Mouse (Mus musculus) MEL (cell line): ENCODE data around the gene Tex9. TPM values are rescaled to one million over a fixed set of nuclear protein-coding genes. Genes with fewer than 3 reads are reported as not detected.

Source experiments
- DNase-seq: peaks from one replicate; pipeline ENCODE4 v3.0.0; 2011; ENCODE audit warnings: low read depth, low spot score
- H3K27ac ChIP-seq: 2 replicates; pipeline ENCODE4 v1.5.1; 2012; ENCODE audit warnings: low read depth, mild to moderate bottlenecking, control low read depth, low read length, moderate library complexity; ENCODE audit not compliant: control insufficient read depth
- H3K27me3 ChIP-seq, 2 experiments: fragments of 150-350 bp in 1 of 2; sonication (generic) in 1 of 2; 2 replicates each; pipeline ENCODE4 v1.6.1; 2012; ENCODE audit warnings: low read length in 2 of 2, mild to moderate bottlenecking in 2 of 2, improper control_type of control experiment in 1 of 2, moderate library complexity in 1 of 2; ENCODE audit not compliant: insufficient read depth in 2 of 2, control insufficient read depth in 1 of 2
- H3K36me3 ChIP-seq, 2 experiments: 2 replicates each; pipeline ENCODE4 v1.6.1; 2012 to 2014; ENCODE audit warnings: low read length in 2 of 2, improper control_type of control experiment in 1 of 2, inconsistent platforms in 1 of 2, mild to moderate bottlenecking in 1 of 2; ENCODE audit not compliant: insufficient read depth in 2 of 2, control insufficient read depth in 1 of 2
- H3K4me1 ChIP-seq, 2 experiments: fragments of 150-350 bp in 1 of 2; sonication (generic) in 1 of 2; 2 replicates each; pipeline ENCODE4 v1.6.1; 2012; ENCODE audit warnings: low read length in 2 of 2, improper control_type of control experiment in 1 of 2, mild to moderate bottlenecking in 1 of 2; ENCODE audit not compliant: insufficient read depth in 2 of 2, control insufficient read depth in 1 of 2
- H3K4me3 ChIP-seq, 2 experiments: fragments of 150-350 bp in 1 of 2; sonication (generic) in 1 of 2; 2 replicates each; pipeline ENCODE4 v1.5.1; 2012; ENCODE audit warnings: low read depth in 2 of 2, low read length in 2 of 2, mild to moderate bottlenecking in 2 of 2, moderate library complexity in 2 of 2, control low read depth in 1 of 2, improper control_type of control experiment in 1 of 2; ENCODE audit not compliant: control insufficient read depth in 1 of 2, insufficient read depth in 1 of 2
- H3K79me2 ChIP-seq: 2 replicates; pipeline ENCODE4 v1.6.1; 2012; ENCODE audit warnings: mild to moderate bottlenecking, low read length, moderate library complexity; ENCODE audit not compliant: control insufficient read depth, poor library complexity, insufficient read depth
- H3K9ac ChIP-seq: 2 replicates; pipeline ENCODE4 v1.6.1; 2012; ENCODE audit warnings: low read depth, mild to moderate bottlenecking, control low read depth, low read length, moderate library complexity; ENCODE audit not compliant: control insufficient read depth, poor library complexity, severe bottlenecking
- H3K9me3 ChIP-seq: fragments of 150-350 bp; sonication (generic); replicated peaks from 2 replicates; pipeline ENCODE4 v1.6.1; 2012; ENCODE audit warnings: mild to moderate bottlenecking, low read length, improper control_type of control experiment, moderate library complexity; ENCODE audit not compliant: insufficient read depth
- BHLHE40 ChIP-seq: IDR thresholded peaks from 2 replicates; pipeline ENCODE4 v1.6.1; 2012; ENCODE audit warnings: low read depth, mild to moderate bottlenecking, inconsistent platforms, low read length, improper control_type of control experiment, borderline replicate concordance
- CHD1 ChIP-seq: IDR thresholded peaks from 2 replicates; pipeline ENCODE4 v1.6.1; 2012; ENCODE audit warnings: low read depth, mild to moderate bottlenecking, inconsistent platforms, low read length, improper control_type of control experiment
- CTCF ChIP-seq, 3 experiments: IDR thresholded peaks in 2 of 3; conservative IDR thresholded peaks in 1 of 3; 2 replicates each; pipeline ENCODE4 v1.5.1; 2011 to 2012; ENCODE audit warnings: low read length in 3 of 3, low read depth in 2 of 3, mild to moderate bottlenecking in 2 of 3, improper control_type of control experiment in 1 of 3, inconsistent platforms in 1 of 3, mixed read lengths in 1 of 3, moderate library complexity in 1 of 3; ENCODE audit not compliant: control insufficient read depth in 1 of 3, insufficient read depth in 1 of 3, poor library complexity in 1 of 3, severe bottlenecking in 1 of 3
- ELF1 ChIP-seq: IDR thresholded peaks from 2 replicates; pipeline ENCODE4 v1.6.1; 2014; ENCODE audit warnings: low read depth, mild to moderate bottlenecking, inconsistent platforms, low read length, improper control_type of control experiment, moderate library complexity
- EP300 ChIP-seq, 2 experiments: IDR thresholded peaks; 2 replicates each; pipeline ENCODE4 v1.6.1; 2011; ENCODE audit warnings: improper control_type of control experiment in 2 of 2, low read length in 2 of 2, low read depth in 1 of 2, mild to moderate bottlenecking in 1 of 2
- GATA1 ChIP-seq: IDR thresholded peaks from 2 replicates; pipeline ENCODE4 v1.6.1; 2011; ENCODE audit warnings: low read depth, low read length, improper control_type of control experiment
- JUND ChIP-seq: IDR thresholded peaks from 2 replicates; pipeline ENCODE4 v1.6.1; 2011; ENCODE audit warnings: low read depth, mild to moderate bottlenecking, improper control_type of control experiment, low read length
- MAFK ChIP-seq: IDR thresholded peaks from 2 replicates; pipeline ENCODE4 v1.6.1; 2011; ENCODE audit warnings: low read depth, mild to moderate bottlenecking, low read length, improper control_type of control experiment, borderline replicate concordance
- MEF2A ChIP-seq: IDR thresholded peaks from 2 replicates; pipeline ENCODE4 v1.6.1; 2014; ENCODE audit warnings: low read depth, mild to moderate bottlenecking, inconsistent platforms, low read length, improper control_type of control experiment; ENCODE audit not compliant: poor library complexity, insufficient replicate concordance, severe bottlenecking; ENCODE audit errors: extremely low read depth
- MXI1 ChIP-seq: IDR thresholded peaks from 2 replicates; pipeline ENCODE4 v1.6.1; 2011; ENCODE audit warnings: mild to moderate bottlenecking, low read depth, low read length, improper control_type of control experiment
- MYB ChIP-seq: IDR thresholded peaks from 2 replicates; pipeline ENCODE4 v1.6.1; 2011; ENCODE audit warnings: mild to moderate bottlenecking, low read depth, low read length, improper control_type of control experiment
- MYC ChIP-seq: IDR thresholded peaks from 2 replicates; pipeline ENCODE4 v1.6.1; 2011; ENCODE audit warnings: low read depth, mild to moderate bottlenecking, low read length, improper control_type of control experiment, moderate library complexity
- POLR2A ChIP-seq, 2 experiments: IDR thresholded peaks; 2 replicates each; pipeline ENCODE4 v1.6.1; 2011 to 2012; ENCODE audit warnings: low read length in 2 of 2, mild to moderate bottlenecking in 2 of 2, control low read depth in 1 of 2, improper control_type of control experiment in 1 of 2, low read depth in 1 of 2, moderate library complexity in 1 of 2; ENCODE audit not compliant: control insufficient read depth in 1 of 2, insufficient read depth in 1 of 2, poor library complexity in 1 of 2
- RCOR1 ChIP-seq: IDR thresholded peaks from 2 replicates; pipeline ENCODE4 v1.6.1; 2012; ENCODE audit warnings: low read depth, mild to moderate bottlenecking, inconsistent platforms, low read length, improper control_type of control experiment
- SIN3A ChIP-seq: IDR thresholded peaks from 2 replicates; pipeline ENCODE4 v1.6.1; 2012; ENCODE audit warnings: low read length, improper control_type of control experiment, inconsistent platforms
- TAL1 ChIP-seq: IDR thresholded peaks from 2 replicates; pipeline ENCODE4 v1.6.1; 2012; ENCODE audit warnings: mild to moderate bottlenecking, inconsistent platforms, low read length, moderate library complexity, mixed read lengths
- TBP ChIP-seq: IDR thresholded peaks from 2 replicates; pipeline ENCODE4 v1.8.0; 2011; ENCODE audit warnings: low read depth, low read length, improper control_type of control experiment
- TCF12 ChIP-seq: IDR thresholded peaks from 2 replicates; pipeline ENCODE4 v1.6.1; 2014; ENCODE audit warnings: low read depth, mild to moderate bottlenecking, inconsistent platforms, low read length, improper control_type of control experiment, moderate library complexity
- UBTF ChIP-seq: IDR thresholded peaks from 2 replicates; pipeline ENCODE4 v1.6.1; 2012; ENCODE audit warnings: low read depth, mild to moderate bottlenecking, inconsistent platforms, low read length, improper control_type of control experiment, moderate library complexity, borderline replicate concordance; ENCODE audit not compliant: insufficient read depth
- USF1 ChIP-seq: IDR thresholded peaks from 2 replicates; pipeline ENCODE4 v1.6.1; 2014; ENCODE audit warnings: low read depth, mild to moderate bottlenecking, inconsistent platforms, low read length, improper control_type of control experiment, moderate library complexity
- ZC3H11A ChIP-seq: IDR thresholded peaks from 2 replicates; pipeline ENCODE4 v1.6.1; 2012; ENCODE audit warnings: low read depth, mild to moderate bottlenecking, inconsistent platforms, low read length, improper control_type of control experiment
- ZMIZ1 ChIP-seq: IDR thresholded peaks from 2 replicates; pipeline ENCODE4 v1.6.1; 2012; ENCODE audit warnings: low read depth, mild to moderate bottlenecking, inconsistent platforms, low read length, improper control_type of control experiment, moderate library complexity
- ZNF384 ChIP-seq: IDR thresholded peaks from 2 replicates; pipeline ENCODE4 v1.6.1; 2012; ENCODE audit warnings: low read depth, mild to moderate bottlenecking, inconsistent platforms, low read length, improper control_type of control experiment
- polyA plus RNA-seq, 2 experiments: library from polyadenylated mRNA; stranded (reverse) in 1 of 2; unstranded in 1 of 2; fragments of >175 nt in 1 of 2; fragments of >200 nt in 1 of 2; gene quantifications; 2 replicates each; pipeline versions ENCODE4 v1.2.1 to v1.2.4; 2012; ENCODE audit warnings: low replicate concordance in 2 of 2, low read depth in 1 of 2; ENCODE audit not compliant: insufficient read length in 2 of 2, insufficient read depth in 1 of 2, missing spikeins in 1 of 2
- total RNA-seq: library from RNA; depleted of rRNA; stranded (reverse); fragments of 300-350 nt; gene quantifications from 2 replicates; pipeline ENCODE4 v1.2.3, GENCODE M21; 2012

Tex9 gene
- total and polyA plus RNA-seq, 3 experiments, result 7.0 to 17.1 TPM; not detected in 1

- H3K9ac ChIP-seq, result no peak overlapping the region
- no peaks in the 10 kb centered on the region for H3K9me3 ChIP-seq
- 0 out of 2 replicates have a peak, but pooled peaks have one; percentile 10 for TF ChIP-seq ELF1
- TF ChIP-seq GATA1, result peak; percentile 89
- peak; percentile 49 to 70 for TF ChIP-seq EP300 (IDR thresholded peaks at IDR 0.05; ENCODE audit: low read depth in 1 of 2, low read length in 2 of 2)
- no peak for TF ChIP-seq MEF2A
- peak; percentile 78 for TF ChIP-seq TCF12
- no peaks in the 10 kb centered on the region; the same call in 1 of the 2 replicates for H3K79me2 ChIP-seq
- peaks cover 2 to 21% of the 10 kb centered on the region in 2 experiments; a peak in 2 of 4 replicates for H3K4me1 ChIP-seq
- H3K27me3 ChIP-seq, result no peaks in the 10 kb centered on the region
- peak; percentile 26 for DNase-seq
- no peak overlapping the region for H3K4me3 ChIP-seq
- no peak overlapping the region for H3K27ac ChIP-seq
- H3K36me3 ChIP-seq, result peaks cover 0 to 14% of the 10 kb centered on the region in 2 experiments; a peak in 2 of 4 replicates
These were observed 86.0 kb downstream of the Tex9 start for GRCm38 (mm10) chr9:72405882-72406638.

- no peak overlapping the region for H3K9ac ChIP-seq
- no peaks in the 10 kb centered on the region for H3K9me3 ChIP-seq
- H3K27ac ChIP-seq, result no peak overlapping the region
- peaks cover 0 to 16% of the 10 kb centered on the region in 2 experiments; a peak in 2 of 4 replicates for H3K36me3 ChIP-seq
- TF ChIP-seq BHLHE40 (no peak), TCF12 (no peak), MEF2A (no peak), ZMIZ1 (no peak), MAFK (no peak), ZNF384 (no peak), SIN3A (no peak), EP300 (IDR thresholded peaks at IDR 0.05; ENCODE audit: low read depth in 1 of 2, low read length in 2 of 2) (no peak)
- no peak for DNase-seq
- H3K27me3 ChIP-seq, result no peaks in the 10 kb centered on the region
- peaks cover 4 to 25% of the 10 kb centered on the region in 2 experiments; a peak in 3 of 4 replicates for H3K4me1 ChIP-seq
- no peaks in the 10 kb centered on the region; the same call in 1 of the 2 replicates for H3K79me2 ChIP-seq
- no peak overlapping the region for H3K4me3 ChIP-seq
These were observed 87.1 kb downstream of the Tex9 start for GRCm38 (mm10) chr9:72404934-72405333.

GRCm38 (mm10) chr9:72404446-72404845 lies 87.6 kb downstream of the Tex9 start:
- peaks cover 4 to 23% of the 10 kb centered on the region in 2 experiments; a peak in 3 of 4 replicates for H3K4me1 ChIP-seq
- no peak overlapping the region for H3K9ac ChIP-seq
- no peak for DNase-seq
- TF ChIP-seq RCOR1, result no peak
- TF ChIP-seq JUND, result no peak
- no peak for TF ChIP-seq POLR2A (IDR thresholded peaks at IDR 0.05; ENCODE audit: control insufficient read depth in 1 of 2, insufficient read depth in 1 of 2, low read depth in 1 of 2, low read length in 2 of 2, poor library complexity in 1 of 2)
- TF ChIP-seq MXI1, result no peak
- TF ChIP-seq UBTF, result no peak
- no peak for TF ChIP-seq USF1
- no peak for TF ChIP-seq MEF2A
- TF ChIP-seq MYC, result no peak
- TF ChIP-seq TBP, result no peak
- no peak for TF ChIP-seq TAL1
- no peak for TF ChIP-seq BHLHE40
- no peak for TF ChIP-seq CTCF (IDR thresholded peaks at IDR 0.05 in 2 of 3, conservative IDR thresholded peaks at IDR 0.05 in 1 of 3; ENCODE audit: control insufficient read depth in 1 of 3, insufficient read depth in 1 of 3, low read depth in 2 of 3, low read length in 3 of 3, poor library complexity in 1 of 3, severe bottlenecking in 1 of 3)
- TF ChIP-seq TCF12, result no peak
- TF ChIP-seq ZC3H11A, result no peak
- TF ChIP-seq CHD1, result no peak
- TF ChIP-seq MYB, result no peak

More at GRCm38 (mm10) chr9:72404446-72404845, 87.6 kb downstream of the Tex9 start:
- H3K27ac ChIP-seq, result no peak overlapping the region
- H3K27me3 ChIP-seq, result no peaks in the 10 kb centered on the region
- no peak overlapping the region for H3K4me3 ChIP-seq
- H3K9me3 ChIP-seq, result no peaks in the 10 kb centered on the region
- H3K79me2 ChIP-seq, result no peaks in the 10 kb centered on the region; the same call in 1 of the 2 replicates
- H3K36me3 ChIP-seq, result peaks cover 0 to 14% of the 10 kb centered on the region in 2 experiments; a peak in 2 of 4 replicates
